Mouse (Mus musculus) brain, embryonic 14.5 days (tissue): Measurements from ENCODE around the gene Lim2. TPM values are rescaled to one million over a fixed set of nuclear protein-coding genes. Genes with fewer than 3 reads are reported as not detected.

ENCODE experiments used
- DNase-seq: peaks from one replicate; pipeline ENCODE4 v3.0.0-alpha.2; 2011; ENCODE audit warnings: low read depth
- CTCF ChIP-seq: fragments of 200-500 bp; IDR thresholded peaks from 2 replicates; pipeline ENCODE4 v1.5.1; 2012; ENCODE audit warnings: inconsistent platforms, mild to moderate bottlenecking, moderate library complexity, borderline replicate concordance; ENCODE audit not compliant: insufficient read depth, insufficient read length; ENCODE audit errors: extremely low read depth
- POLR2A ChIP-seq: fragments of 200-500 bp; IDR thresholded peaks from 2 replicates; pipeline ENCODE4 v1.6.1; 2012; ENCODE audit warnings: mild to moderate bottlenecking, inconsistent platforms, borderline replicate concordance; ENCODE audit not compliant: poor library complexity, insufficient read depth, insufficient read length, severe bottlenecking; ENCODE audit errors: extremely low read depth
- polyA plus RNA-seq: library from polyadenylated mRNA; depleted of rRNA; stranded (reverse); fragments of >200 nt; gene quantifications from 2 replicates; pipeline ENCODE4 v1.2.3, GENCODE M21; 2012; rRNA removed

Gene Lim2
- polyA plus RNA-seq, 1 experiment: 0.10 TPM

- TF ChIP-seq POLR2A: no peak
- peak; percentile 85 for TF ChIP-seq CTCF
Measured at GRCm38 (mm10) chr7:43466099-43466694, 38.7 kb downstream of the Lim2 start.

GRCm38 (mm10) chr7:43470373-43470772, 42.9 kb downstream of the Lim2 start:
- DNase-seq: peak; percentile 40
- no peak for TF ChIP-seq POLR2A
- peak; percentile 72 for TF ChIP-seq CTCF

More at GRCm38 (mm10) chr7:43466099-43466694, 38.7 kb downstream of the Lim2 start:
- DNase-seq: peak; percentile 88

- DNase-seq: no peak
Measured at GRCm38 (mm10) chr7:43475706-43476105, 48.2 kb downstream of the Lim2 start.

GRCm38 (mm10) chr7:43476376-43476775, 48.9 kb downstream of the Lim2 start:
- DNase-seq: no peak
- TF ChIP-seq CTCF (no peak), POLR2A (no peak)

More at GRCm38 (mm10) chr7:43475706-43476105, 48.2 kb downstream of the Lim2 start:
- TF ChIP-seq CTCF (no peak), POLR2A (no peak)

GRCm38 (mm10) chr7:43481191-43481590, 53.7 kb downstream of the Lim2 start:
- TF ChIP-seq CTCF: no peak
- TF ChIP-seq POLR2A: no peak
- no peak for DNase-seq

GRCm38 (mm10) chr7:43482090-43482716, 54.7 kb downstream of the Lim2 start:
- TF ChIP-seq POLR2A: no peak
- no peak for TF ChIP-seq CTCF
- peak; percentile 80 for DNase-seq

- TF ChIP-seq POLR2A (no peak), CTCF (no peak)
- no peak for DNase-seq
Measured at GRCm38 (mm10) chr7:43483236-43483635, 55.8 kb downstream of the Lim2 start.

Other genes with a start within 250 kb of the Lim2 start
- gene Zfp715, start 114.4 kb upstream of the Lim2 start, polyA plus RNA-seq: 13.1 and 16.9 TPM in 2 replicates
- 0.07 and 0.09 TPM in 2 replicates for gene Siglecf, start 76.3 kb upstream of the Lim2 start, polyA plus RNA-seq
- 0.03 and 0.05 TPM in 2 replicates for gene Siglecg, start 19.5 kb upstream of the Lim2 start, polyA plus RNA-seq
- 0.08 TPM in 1 of 2 replicates, not detected in the other for gene Nkg7, start 9.4 kb downstream of the Lim2 start, polyA plus RNA-seq
- gene Cldnd2, start 13.1 kb downstream of the Lim2 start, polyA plus RNA-seq: not detected in 2 replicates
- 69.0 and 71.0 TPM in 2 replicates for gene Etfb, start 16.4 kb downstream of the Lim2 start, polyA plus RNA-seq
- gene Gm45233, start 16.5 kb downstream of the Lim2 start, polyA plus RNA-seq: 1.2 and 1.3 TPM in 2 replicates
- 7.0 and 9.5 TPM in 2 replicates for gene Vsig10l, start 35.5 kb downstream of the Lim2 start, polyA plus RNA-seq
- gene Iglon5, start 62.4 kb downstream of the Lim2 start, polyA plus RNA-seq: 96.2 and 140 TPM in 2 replicates
- 0.04 TPM in 1 of 2 replicates, not detected in the other for gene 4931406B18Rik, start 78.3 kb downstream of the Lim2 start, polyA plus RNA-seq
- 1.5 and 1.7 TPM in 2 replicates for gene Cd33, start 116.8 kb downstream of the Lim2 start, polyA plus RNA-seq
- 10.8 and 11.8 TPM in 2 replicates for gene Zfp658, start 134.6 kb downstream of the Lim2 start, polyA plus RNA-seq
- gene Zfp719, start 151.9 kb downstream of the Lim2 start, polyA plus RNA-seq: 7.6 and 9.2 TPM in 2 replicates
- 0.47 and 0.57 TPM in 2 replicates for gene Zfp819, start 179.5 kb downstream of the Lim2 start, polyA plus RNA-seq
- gene Ceacam18, start 207.0 kb downstream of the Lim2 start, polyA plus RNA-seq: 0.05 TPM in 1 of 2 replicates, not detected in the other
- 0.19 and 0.27 TPM in 2 replicates for gene Siglece, start 232.5 kb downstream of the Lim2 start, polyA plus RNA-seq
- gene Ctu1, start 244.3 kb downstream of the Lim2 start, polyA plus RNA-seq: 25.4 and 27.8 TPM in 2 replicates